Mouse (Mus musculus) R1 (cell line): ENCODE measurements around the gene Mapk14.

Source experiments
- DNase-seq: peaks from one replicate; pipeline ENCODE4 v3.0.0-alpha.2; 2018; ENCODE audit warnings: low read depth, low spot score

Mapk14 gene

DNA sequence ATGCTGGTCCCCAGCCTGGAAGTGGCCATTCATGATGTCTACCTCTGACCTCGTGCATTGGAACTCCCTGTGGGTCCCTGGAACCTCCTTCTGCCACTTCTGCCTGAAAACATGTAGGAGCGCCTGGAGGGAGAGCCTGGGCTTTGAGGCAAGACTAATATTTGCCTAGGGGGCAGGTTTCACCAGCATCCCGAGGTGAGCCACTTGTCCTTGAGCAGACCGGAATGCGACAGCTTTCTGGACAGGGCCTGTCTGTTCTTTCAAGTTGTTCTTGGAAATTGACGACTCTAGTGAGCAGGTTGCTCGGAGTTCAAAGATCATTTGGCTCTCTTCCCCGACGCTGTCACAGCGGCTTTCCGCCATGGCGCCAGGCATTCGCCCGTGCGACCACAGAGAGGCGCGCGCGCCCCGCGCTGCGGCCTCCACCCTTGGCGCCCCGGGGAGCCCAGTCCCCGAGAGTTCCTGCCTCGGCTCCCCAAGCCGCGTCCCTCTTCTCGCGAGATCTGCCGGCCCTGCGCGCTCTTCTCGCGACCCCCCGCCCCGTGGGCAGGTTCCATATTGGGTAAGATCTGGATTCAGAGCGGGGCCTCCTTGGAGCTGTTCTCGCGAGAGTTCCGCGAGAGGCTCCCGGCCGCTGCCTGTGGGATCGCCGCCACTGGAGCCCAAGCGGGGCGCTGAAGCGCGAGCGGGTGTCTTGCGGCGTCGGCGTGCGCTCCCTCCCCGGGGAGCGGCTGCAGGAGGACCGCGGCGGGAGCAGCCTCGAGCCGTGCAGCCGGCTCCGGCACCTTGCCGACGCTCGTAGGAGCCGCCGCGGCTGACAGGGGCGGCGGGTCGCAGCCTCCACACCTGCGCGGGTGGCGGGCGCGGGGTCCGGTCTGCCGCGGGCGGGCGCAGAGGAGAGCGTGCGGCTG lies at the start of gene Mapk14:
Gene Mapk14 (plus strand): TSS at position 554 of the 911 bp plus-strand sequence.
- DNase-seq = peak; percentile 99

DNA sequence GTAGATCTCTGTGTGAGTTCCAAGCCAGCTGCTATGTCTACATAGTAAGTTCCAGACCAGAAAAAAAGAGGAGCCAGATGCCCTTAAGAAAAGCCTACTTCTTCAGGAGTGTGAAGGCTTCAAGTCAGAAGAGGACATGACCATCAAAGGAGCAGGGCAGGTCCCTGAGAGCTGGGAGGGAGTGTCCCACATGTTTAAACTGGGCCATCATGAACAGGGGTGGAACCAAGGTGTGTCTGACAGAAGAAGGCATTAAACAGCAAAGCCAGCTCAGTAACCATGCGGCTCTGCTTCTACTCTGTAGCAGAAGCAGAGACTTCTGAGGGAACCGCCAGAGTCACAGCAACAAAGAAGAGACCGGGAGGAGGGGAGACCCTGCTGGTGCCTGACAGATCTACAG lies 47.4 kb upstream of the Mapk14 start:
- no peak for DNase-seq

GRCm38 (mm10) chr17:28644112-28644511 lies 47.0 kb upstream of the Mapk14 start:
- DNase-seq = no peak

- DNase-seq = peak; percentile 88
Measured at GRCm38 (mm10) chr17:28646221-28646620, 44.9 kb upstream of the Mapk14 start.

- DNase-seq = peak; percentile 71
Measured at GRCm38 (mm10) chr17:28648607-28649370, 42.3 kb upstream of the Mapk14 start.

- no peak for DNase-seq
Measured at GRCm38 (mm10) chr17:28650268-28650667, 40.9 kb upstream of the Mapk14 start.

DNA sequence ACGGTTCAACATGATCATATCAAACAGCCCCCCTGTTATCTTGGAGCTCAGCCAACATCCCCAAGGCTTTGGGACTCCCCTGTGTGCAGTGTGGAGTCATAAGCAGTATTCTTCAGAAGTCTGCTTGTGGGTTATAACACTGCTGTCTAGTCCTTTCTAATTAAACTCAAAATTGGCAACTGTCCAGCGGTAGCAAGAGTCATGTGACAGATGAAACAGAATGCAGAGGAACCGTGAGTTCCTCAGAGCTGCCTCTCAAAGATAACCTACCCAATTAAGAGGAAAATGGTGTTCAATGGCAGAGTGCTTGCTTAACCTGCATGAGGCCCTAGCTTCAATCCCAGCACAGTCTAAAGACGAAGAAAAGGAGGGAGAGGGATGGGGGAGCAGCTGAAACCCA lies 33.2 kb upstream of the Mapk14 start:
- DNase-seq = no peak

- DNase-seq = no peak
Measured at GRCm38 (mm10) chr17:28659564-28659963, 31.6 kb upstream of the Mapk14 start.

GRCm38 (mm10) chr17:28682311-28683084 lies 8.6 kb upstream of the Mapk14 start:
- no peak for DNase-seq

GRCm38 (mm10) chr17:28683601-28684000 lies 7.5 kb upstream of the Mapk14 start:
- DNase-seq = no peak

- DNase-seq = peak; percentile 52
Measured at GRCm38 (mm10) chr17:28684631-28685030, 6.5 kb upstream of the Mapk14 start.

GRCm38 (mm10) chr17:28687354-28687753 lies 3.8 kb upstream of the Mapk14 start:
- DNase-seq = no peak

- peak; percentile 34 for DNase-seq
Measured at GRCm38 (mm10) chr17:28689586-28690283, 1.4 kb upstream of the Mapk14 start, which contains the start of gene Slc26a8. Gene Slc26a8 (minus strand): TSS chr17:28690233.

- DNase-seq = peak; percentile 46
Measured at GRCm38 (mm10) chr17:28691687-28692340, 685 bp downstream of the Mapk14 start.

DNA sequence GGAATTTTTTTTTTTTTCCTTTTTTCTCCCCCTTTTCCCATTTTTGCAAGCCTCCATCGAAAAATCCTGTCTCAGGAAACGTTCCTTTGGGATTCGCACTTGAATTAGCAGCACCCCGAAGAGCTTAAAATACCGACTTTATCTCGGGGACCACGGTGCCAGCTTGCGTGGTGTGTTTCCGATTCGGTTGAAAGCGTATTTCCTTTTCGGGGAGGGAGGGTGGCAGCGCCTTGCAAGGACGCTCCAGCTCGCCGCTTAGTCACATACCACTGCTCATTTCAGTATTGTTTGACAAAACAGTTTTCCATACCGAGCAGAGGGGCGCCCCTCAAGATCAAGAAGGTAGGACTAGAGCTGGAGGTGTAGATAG lies 1.2 kb downstream of the Mapk14 start:
- DNase-seq = peak; percentile 22

DNA sequence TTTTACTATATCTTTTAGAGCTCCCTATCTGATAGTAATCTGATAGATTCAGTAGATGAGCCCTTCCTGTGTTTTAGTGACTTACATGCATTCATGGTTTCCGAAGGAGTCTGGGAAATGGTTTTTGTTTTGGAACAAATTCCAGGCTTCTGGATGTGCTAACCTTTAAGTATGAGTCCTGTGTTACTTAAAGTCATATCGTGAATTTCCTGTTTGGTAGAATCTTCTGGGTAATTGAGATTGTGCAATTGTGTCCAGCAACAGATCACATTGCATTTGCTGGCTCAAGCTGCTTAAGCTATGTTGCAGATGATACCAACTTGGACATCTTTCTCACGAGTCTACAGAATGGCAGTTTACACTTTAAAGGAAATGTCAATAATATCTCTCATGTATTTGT lies 2.0 kb downstream of the Mapk14 start:
- no peak for DNase-seq

DNA sequence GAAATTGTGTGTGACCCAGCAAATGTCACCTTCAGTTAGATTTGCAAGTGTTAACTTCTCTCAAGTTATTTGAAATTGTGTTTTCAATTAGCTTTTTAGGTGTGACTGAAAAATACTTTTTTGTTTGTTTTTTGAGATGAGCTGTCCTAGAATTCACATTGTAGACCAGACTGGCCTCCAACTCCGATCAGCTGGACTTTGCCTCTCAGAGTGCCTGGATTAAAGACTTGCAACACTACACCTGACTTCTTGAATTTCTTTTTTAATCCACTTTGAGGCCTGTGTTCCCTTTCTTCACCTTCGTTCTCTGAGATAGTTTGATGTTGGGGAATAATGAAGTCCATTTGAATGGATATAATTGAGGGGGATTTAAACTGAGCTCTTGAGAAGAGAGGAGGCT lies 2.9 kb downstream of the Mapk14 start:
- no peak for DNase-seq

DNA sequence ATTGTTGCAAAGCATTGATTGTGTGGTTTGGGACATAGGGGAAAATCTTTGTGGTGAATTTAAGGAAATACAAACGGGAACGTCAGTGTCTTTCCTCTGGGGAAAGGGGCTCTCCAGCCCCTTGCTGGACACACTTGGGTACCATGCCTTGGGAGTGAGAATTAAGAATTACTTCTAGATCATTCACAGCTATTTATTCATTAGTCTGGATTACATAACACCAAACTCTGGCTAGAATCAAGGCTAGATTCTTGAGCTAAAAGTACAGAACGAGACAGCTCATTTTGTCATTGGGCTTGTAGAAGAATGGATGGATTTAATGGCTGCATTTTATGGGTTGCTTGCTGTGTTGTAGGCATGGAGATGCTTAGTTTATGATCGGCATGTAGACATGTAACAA lies 3.7 kb downstream of the Mapk14 start:
- no peak for DNase-seq

DNA sequence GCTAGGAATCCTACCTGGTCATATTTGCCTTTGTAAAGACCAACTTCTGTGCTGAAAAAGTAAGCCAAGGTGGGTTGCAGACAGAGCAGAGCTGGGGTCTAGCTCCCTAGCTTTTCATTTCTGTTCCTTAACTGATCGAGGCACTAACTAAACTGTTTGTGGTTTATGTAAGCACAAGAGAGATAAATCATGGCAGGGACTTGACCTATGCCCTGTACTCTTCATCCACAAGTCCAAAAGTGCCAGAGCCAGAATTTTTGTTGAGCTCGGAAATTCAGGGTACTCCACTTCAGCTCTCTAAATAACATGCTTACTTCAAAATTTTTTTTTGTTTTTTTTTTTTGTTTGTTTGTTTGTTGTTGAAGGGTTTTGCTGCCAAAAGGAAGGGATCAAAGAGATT lies 5.5 kb downstream of the Mapk14 start:
- no peak for DNase-seq

GRCm38 (mm10) chr17:28697290-28698195 lies 6.4 kb downstream of the Mapk14 start:
- no peak for DNase-seq
